Mouse (Mus musculus): Measurements from ENCODE around the gene Lrp2.

The Lrp2 gene

DNA sequence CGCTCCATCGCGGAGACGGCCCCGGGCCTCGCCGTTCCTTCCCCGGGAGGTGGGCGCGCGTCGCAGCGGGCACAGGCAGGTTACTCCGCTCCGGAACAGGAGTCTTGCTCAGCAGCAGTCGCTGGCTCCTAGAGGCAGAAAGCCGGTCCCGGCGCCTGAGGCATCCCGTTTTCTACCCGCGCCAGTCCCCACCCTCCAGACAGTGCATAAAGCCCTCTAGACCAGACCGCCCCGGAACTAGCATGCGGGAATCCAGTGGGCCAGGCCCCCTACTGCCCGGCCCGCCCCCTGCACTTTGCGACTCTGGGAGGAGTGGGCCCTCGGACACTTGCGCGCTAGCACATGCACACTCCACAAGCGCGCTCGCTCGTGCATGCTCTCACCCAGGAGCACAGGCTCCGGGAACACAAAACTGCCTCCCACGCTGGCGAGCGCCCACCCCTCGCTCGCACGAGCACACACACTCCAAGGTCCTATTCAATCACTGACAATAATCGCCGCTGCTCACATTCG lies at the start of gene Lrp2:
TSS of gene Lrp2 (minus strand) at position 180 of the 513 bp plus-strand sequence.
- DNase-seq: peak; percentile 81 to 89

DNA sequence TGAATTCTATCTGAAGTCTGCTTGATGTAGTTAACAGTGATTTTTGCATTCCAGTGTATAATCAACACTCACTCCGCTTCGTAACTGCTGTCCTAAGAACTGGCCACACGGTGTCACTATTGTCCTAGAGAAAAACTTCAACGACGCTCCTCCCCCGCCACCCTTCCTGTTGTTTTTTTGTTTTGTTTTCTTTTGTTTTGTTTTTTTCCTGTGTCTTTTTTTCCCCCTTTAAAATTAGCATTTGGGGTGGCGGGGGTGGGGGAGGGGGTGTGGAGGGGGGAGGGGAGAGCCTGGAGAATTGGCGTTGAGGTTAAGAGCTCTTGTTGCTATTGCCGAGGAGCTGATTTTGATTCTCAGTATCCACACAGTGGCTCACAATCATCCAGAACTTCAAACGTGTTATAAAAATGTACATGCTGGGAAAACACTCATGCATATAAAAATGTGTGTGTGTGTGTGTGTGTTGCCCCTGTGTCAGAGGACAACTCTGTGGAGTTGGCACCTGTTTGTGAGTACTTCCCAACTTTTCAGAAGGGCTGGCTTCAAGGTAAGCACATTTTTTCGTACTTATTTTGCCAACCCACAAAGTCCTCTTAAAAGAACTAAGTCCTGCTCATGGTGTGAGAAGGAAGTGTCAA lies 49.3 kb upstream of the Lrp2 start:
- DNase-seq: peak; percentile 68 to 70

GRCm38 (mm10) chr2:69631449-69631848 lies 45.6 kb upstream of the Lrp2 start:
- DNase-seq: peak; percentile 38

GRCm38 (mm10) chr2:69630792-69631191 lies 44.9 kb upstream of the Lrp2 start:
- DNase-seq: no peak

- DNase-seq: no peak
These were observed 44.0 kb upstream of the Lrp2 start for GRCm38 (mm10) chr2:69629914-69630313.

GRCm38 (mm10) chr2:69629215-69629614 lies 43.4 kb upstream of the Lrp2 start:
- peak in 1 of 2 experiments; percentile 40 for DNase-seq

DNA sequence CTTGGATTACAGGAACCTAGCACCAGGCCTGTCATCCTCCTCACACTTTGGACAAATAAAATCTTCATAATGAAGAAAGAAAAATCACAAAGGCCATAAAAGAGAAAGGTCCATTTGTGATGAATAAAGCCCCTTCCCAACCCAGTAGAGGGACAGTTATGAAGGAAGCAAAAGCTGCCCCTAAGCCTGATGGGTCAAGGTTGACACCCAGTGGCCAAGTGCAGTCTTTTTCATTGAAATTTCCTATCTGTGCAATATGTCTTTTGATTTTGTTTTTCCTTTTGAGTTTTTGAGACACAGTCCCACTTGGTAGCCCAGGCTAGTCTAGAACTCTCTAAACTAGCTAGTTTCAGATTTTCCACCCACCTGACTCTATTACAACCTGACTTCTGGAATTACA lies 33.4 kb upstream of the Lrp2 start:
- DNase-seq: no peak

- DNase-seq: no peak
These were observed 32.5 kb upstream of the Lrp2 start for GRCm38 (mm10) chr2:69618336-69618735.

DNA sequence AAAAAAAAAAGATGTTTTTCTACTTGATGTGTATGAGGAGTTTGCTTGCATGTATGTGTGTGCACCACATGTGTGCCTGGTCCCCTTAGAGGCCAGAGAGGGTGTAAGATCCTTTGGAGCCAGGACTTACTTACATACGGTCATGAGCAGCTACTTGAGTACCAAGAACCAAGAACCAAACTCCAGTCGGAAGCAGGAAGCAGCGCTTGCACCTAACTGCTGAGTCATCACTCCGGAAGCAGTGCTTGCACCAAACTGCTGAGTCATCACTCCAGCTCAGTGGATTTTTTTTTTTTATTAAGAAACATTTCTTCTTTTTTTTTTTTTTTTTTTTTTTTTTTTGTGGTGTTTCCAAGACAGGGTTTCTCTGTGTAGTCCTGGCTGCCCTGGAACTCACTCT lies 27.4 kb upstream of the Lrp2 start:
- peak; percentile 16 to 38 for DNase-seq

DNA sequence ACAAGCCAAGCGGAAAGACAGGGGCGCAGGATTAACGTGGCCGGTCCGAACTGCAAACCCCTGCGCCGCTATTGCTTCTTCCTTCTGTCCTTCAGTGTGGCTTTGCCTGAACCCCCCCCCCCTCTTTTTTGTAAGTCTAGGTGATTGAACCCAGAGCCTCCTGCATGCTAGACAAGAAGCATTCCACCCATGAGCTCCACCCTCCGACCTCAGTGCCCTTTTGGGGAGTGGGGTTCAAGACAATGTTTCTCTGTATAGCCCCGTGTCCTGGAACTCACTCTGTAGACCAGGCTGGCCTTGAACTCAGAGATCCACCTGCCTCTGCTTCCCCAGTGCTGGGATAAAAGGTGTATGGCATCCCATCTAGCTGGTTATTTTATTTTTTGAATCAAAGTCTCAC lies 26.9 kb upstream of the Lrp2 start:
- no peak for DNase-seq

- DNase-seq: peak; percentile 59 to 74
These were observed 26.4 kb upstream of the Lrp2 start for GRCm38 (mm10) chr2:69612237-69612636.

DNA sequence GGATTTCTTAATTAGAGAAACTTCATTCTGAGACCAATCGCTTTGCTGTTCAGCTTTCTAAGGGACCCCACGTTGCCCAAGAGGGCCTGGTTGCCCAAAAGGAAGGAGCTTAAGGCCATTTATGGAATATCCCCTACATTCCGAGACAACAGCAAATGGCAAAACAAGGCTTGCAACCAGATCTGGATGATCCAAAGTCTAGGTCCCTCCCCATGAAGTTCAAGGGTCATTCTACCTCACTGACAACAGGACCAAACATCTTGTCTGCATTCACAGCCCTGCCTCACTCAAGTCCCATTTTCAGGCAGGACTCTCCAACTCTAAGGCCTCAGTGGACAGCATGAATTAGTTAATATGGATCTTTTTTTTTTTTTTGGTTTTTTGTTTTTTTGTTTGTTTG lies 20.8 kb upstream of the Lrp2 start:
- DNase-seq: no peak

DNA sequence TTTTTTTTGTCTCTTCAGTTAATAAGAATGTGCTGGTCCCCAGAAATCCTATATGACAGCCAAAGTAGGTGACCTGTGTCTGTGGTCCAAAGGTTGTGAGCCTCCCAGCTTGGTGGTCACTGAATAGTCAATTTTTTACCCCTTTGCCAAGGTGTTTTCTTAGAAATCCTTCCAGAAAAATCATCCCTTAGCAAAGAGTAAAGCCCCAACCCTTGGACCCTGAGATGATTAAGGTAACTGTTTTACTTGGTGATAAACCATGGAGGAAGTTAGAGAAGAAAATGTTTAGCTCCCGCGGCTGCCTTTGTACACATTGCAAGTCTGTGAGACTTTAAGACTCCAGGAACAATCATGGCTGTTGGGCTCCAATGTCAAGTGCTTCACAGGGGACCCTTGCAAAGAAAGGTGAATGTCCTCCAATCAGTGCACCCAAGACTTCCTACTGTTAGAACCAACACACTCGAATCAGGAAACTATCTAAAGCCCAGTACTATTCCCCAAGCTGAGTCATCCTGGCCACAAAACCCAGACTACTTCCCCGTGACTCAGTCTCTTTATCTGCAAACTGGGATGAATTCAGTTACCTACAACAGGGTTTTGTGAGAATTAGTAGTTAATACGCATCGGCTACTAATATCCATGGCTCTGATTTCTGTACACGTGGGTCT lies 18.0 kb upstream of the Lrp2 start:
- DNase-seq: no peak

DNA sequence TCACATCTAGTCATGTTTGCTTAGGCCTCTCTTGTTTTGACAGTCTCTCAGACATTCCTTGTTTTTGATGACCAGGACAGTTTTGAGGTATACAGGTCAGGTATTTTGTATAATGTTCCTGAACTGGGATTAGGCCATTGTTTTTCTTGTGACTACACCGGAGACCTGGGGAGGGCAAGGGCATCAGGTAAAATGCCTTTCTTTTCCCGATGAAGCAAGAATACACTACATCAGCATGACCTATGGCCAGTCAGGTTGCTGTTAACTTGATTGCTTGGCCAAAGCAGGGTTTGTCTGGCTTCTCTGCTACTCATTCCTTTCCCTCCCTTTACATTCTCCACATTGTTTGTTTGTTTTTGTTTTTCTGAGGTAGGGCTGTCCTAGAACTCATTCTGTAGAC lies 7.3 kb upstream of the Lrp2 start:
- no peak for DNase-seq

DNA sequence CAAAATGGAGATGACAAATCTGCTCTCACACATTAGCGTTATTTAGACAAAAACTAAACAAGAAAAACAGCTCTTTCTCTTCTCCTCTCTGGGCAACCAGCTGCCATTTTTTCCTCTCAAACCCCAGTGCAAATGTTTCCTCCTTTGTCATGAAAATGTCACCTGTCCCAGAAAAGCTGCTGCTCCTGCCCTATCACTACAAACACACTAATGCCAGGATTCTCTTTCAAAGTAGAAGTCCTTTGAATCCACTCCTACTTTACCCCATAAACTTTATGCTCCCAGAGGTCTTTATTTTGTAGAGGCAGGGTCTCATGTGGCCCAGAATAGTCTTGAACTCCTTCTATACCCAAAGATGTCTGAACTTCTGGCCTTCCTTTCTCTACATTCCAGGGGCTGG lies 6.7 kb upstream of the Lrp2 start:
- DNase-seq: no peak

GRCm38 (mm10) chr2:69591966-69592505 lies 6.2 kb upstream of the Lrp2 start:
- no peak for DNase-seq

- DNase-seq: no peak
These were observed 4.7 kb upstream of the Lrp2 start for GRCm38 (mm10) chr2:69590548-69590947.

DNA sequence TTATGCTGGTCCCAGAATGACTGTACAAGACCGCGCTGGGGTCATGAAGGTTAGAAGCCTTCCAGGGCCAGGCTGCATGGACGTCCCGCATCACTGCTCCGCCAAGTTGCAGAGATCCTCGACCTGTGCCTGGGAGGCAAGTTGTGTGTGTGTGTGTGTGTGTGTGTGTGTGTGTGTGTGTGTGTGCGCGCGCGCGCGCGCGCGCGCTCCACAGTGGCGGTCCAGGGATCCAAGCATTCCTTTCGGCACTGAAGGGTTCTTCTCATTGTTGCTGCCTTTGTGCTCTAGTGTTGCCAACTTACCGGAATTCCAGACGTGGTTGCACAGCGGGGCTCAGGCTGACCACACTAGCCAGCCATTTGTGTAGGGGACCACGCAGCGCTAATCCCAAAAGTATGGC lies 2.0 kb upstream of the Lrp2 start:
- peak; percentile 51 to 72 for DNase-seq

GRCm38 (mm10) chr2:69586821-69587728 lies 1.2 kb upstream of the Lrp2 start:
- peak; percentile 23 to 35 for DNase-seq

DNA sequence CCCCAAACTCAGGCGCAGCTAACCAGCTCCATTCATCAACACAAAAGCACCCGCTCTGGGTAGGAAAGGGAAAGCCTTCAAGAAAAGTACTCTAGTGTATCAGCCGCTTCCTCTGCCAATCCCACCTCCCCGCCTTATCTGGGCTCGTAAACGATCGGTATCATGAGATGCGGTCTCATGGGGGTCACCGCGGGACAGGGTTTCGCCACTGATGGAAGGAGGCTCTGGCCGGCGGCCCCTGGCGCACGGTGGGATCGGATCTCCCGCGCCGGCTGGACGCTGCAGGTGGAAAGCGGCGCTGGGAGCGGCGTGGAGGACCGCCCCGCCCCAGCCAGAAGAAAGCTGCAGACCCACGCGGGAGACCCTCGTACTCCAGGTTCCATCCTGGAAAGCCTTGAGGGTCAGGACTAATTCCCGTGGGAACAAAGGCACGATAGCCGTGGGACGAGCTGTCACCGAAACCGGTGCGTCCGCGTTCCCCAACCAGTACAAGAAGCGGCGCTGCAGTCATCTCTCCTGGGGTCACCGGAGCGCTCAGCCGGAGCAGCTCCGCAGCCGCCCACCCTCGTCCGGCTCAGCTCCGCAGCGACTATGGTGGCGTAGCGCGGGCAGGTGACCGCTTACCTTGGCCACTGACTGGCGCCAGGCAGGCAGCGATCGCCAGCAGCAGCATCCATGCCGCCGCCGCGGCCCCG lies 527 bp downstream of the Lrp2 start:
- DNase-seq: peak in 1 of 2 experiments; percentile 32

- DNase-seq: peak in 1 of 2 experiments; percentile 15
These were observed 1.5 kb downstream of the Lrp2 start for GRCm38 (mm10) chr2:69584117-69584933.

DNA sequence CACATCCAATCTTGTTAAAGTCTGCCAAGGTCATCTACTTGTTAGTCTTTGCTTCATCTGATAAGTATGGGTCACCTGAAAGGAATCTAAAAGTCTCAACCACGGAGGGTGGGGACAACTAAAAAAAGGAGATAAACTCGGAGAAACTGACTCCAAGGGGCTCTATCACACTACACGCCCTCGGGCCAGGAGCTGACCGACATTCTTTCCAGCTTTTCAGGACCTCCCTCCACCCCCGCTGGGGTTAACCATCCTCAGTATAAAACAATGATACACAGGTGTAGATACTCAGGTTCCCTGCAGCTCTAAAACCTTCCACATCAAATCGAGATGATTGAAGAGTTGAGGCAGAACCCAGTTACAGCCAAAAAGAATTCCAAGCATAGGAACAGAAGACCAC lies 3.0 kb downstream of the Lrp2 start:
- DNase-seq: no peak
